Mouse (Mus musculus): ENCODE data around the gene Gdf10. TPM values are rescaled to one million over a fixed set of nuclear protein-coding genes. Genes with fewer than 3 reads are reported as not detected.

Gene Gdf10
- polyA plus RNA-seq, 1 experiment from 2014 or later, result 7.1 TPM

DNA sequence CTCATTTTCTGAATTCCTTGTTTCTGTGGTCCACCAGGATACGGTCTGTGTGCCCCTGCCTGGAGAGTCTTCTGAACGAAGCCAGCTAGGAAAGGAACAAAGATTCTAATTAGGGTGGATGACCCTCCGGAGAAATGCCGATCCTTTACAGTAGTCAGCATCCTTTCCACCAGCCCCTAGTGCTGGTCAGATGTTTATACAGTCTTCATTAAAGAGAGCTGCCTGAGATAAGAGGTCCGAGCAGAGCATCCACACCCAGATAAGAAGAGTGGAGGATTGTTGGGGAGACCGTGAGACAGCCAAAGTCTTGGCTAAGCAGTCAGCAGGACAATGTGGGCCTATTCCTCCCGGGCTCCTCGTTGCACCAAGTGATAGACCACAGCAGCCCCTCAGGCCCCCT is 17.4 kb downstream of the Gdf10 start, which contains the start of gene Gdf2:
Gdf2 (plus strand) TSS at position 301 of the 400 bp plus-strand sequence.
- ATAC-seq (replicated peaks; ENCODE audit: insufficient number of reproducible peaks, insufficient read depth, low FRiP score, low read depth), result 0 out of 2 replicates have a peak, but pooled peaks have one; percentile 31
- H3K9ac ChIP-seq, result no peak within 1 kb of the TSS
- no peak within 1 kb of the TSS for H3K4me2 ChIP-seq

DNA sequence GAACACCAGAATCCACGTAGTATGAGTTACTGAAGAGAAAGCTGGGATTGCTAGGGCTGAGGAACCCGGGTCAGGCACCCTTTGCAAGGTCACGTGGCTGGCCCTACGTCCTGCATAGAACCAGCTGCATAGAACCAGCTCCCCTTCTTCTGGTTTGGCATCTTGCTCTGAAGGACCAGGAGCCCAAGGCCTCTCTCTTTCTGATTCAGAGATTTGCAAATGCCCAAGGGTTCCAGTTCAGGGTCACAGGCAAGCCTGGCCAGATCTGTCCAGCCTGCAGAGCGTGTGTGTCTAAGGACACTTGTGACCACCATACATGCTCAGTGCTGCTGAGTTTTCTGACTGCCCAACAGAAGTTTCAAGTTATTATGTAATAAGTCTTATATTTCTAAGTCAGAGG is 18.8 kb downstream of the Gdf10 start:
- no peak for ATAC-seq (replicated peaks; ENCODE audit: insufficient number of reproducible peaks, insufficient read depth, low FRiP score, low read depth)
- Histone ChIP-seq H3K4me3 (no peak overlapping the region), H3K4me1 (replicated peaks) (peaks cover 4% of the 10 kb centered on the region), H3K9ac (no peak overlapping the region), H3K36me3 (no peaks in the 10 kb centered on the region), H3K27ac (no peak overlapping the region), H3K4me2 (no peak overlapping the region), H3K9me3 (replicated peaks) (no peaks in the 10 kb centered on the region), H3K27me3 (peaks cover 4% of the 10 kb centered on the region)
- 63% methylated on average over 5 of the region's 5 CpGs for WGBS

More for the DNA sequence above, 17.4 kb downstream of the Gdf10 start, which contains the start of gene Gdf2:
- Histone ChIP-seq H3K27me3 (peaks cover 6% of the 10 kb centered on the region), H3K27ac (no peak within 1 kb of the TSS), H3K4me3 (no peak within 1 kb of the TSS), H3K36me3 (no peaks in the 10 kb centered on the region), H3K4me1 (replicated peaks) (peaks cover 4% of the 10 kb centered on the region), H3K9me3 (replicated peaks) (no peaks in the 10 kb centered on the region)
- WGBS, result 28% methylated on average over 8 of the region's 8 CpGs

DNA sequence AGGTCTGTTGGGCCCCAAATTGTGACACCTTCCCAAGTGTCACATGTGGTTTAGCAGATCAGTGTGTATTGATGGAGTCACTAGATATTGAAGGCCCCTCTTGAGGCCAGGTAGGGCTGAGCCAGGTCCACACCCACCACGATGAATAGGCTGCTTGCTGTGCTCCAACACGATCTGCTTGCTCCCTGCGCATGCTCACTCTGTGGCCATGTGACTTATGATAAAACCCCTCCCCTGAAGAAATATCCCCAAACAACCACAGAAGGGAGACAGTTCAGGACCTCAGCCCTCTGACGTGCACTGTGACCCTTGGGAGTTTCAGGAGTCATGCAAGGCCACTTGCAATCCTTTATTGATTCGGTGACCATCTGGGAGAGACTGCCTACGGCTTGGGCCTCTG is 22.7 kb downstream of the Gdf10 start:
- WGBS, result 69% methylated on average over 6 of the region's 6 CpGs
- Histone ChIP-seq H3K9me3 (replicated peaks) (no peaks in the 10 kb centered on the region), H3K4me2 (no peak overlapping the region), H3K36me3 (no peaks in the 10 kb centered on the region), H3K27ac (no peak overlapping the region), H3K4me1 (replicated peaks) (no peaks in the 10 kb centered on the region), H3K27me3 (no peaks in the 10 kb centered on the region; the same call in none of the 2 replicates), H3K4me3 (no peak overlapping the region), H3K9ac (no peak overlapping the region)
- no peak for ATAC-seq (replicated peaks; ENCODE audit: insufficient number of reproducible peaks, insufficient read depth, low FRiP score, low read depth)

- Histone ChIP-seq H3K9me3 (replicated peaks) (no peaks in the 10 kb centered on the region), H3K27me3 (no peaks in the 10 kb centered on the region; the same call in 1 of the 2 replicates), H3K9ac (no peak overlapping the region), H3K36me3 (no peaks in the 10 kb centered on the region), H3K4me3 (no peak overlapping the region), H3K4me2 (no peak overlapping the region), H3K4me1 (replicated peaks) (no peaks in the 10 kb centered on the region), H3K27ac (no peak overlapping the region)
- WGBS, result 54% methylated on average over 6 of the region's 6 CpGs
- no peak for ATAC-seq (replicated peaks; ENCODE audit: insufficient number of reproducible peaks, insufficient read depth, low FRiP score, low read depth)
These were observed 29.0 kb downstream of the Gdf10 start for GRCm38 (mm10) chr14:33952233-33952981.

DNA sequence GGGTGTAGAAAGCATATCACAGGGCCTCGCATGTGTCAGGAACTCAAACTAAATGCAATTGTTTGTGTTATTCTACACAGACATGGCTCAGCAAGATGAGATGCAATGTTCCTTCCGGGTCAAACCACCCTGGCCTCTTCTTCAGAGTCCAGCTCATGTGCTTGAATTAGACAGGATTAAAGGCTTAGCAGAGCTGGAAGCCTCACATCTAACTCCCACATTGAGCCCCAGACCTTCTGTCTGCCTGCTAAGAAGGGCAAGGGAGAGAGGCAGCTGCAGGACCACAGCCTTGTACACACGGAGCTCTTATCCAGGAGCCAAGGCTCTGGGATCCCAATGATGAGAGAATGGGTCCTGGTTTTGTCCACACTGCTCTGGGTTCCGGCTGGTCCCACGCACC is 30.4 kb downstream of the Gdf10 start, which contains the start of gene Rbp3:
Rbp3 (plus strand) TSS at position 243 of the 400 bp plus-strand sequence.
- Histone ChIP-seq H3K4me2 (no peak within 1 kb of the TSS), H3K9ac (no peak within 1 kb of the TSS), H3K4me3 (no peak within 1 kb of the TSS), H3K27ac (no peak within 1 kb of the TSS), H3K36me3 (no peaks in the 10 kb centered on the region), H3K4me1 (replicated peaks) (peaks cover 5% of the 10 kb centered on the region), H3K27me3 (no peaks in the 10 kb centered on the region; the same call in 1 of the 2 replicates), H3K9me3 (replicated peaks) (no peaks in the 10 kb centered on the region)
- 81% methylated on average over 5 of the region's 5 CpGs for WGBS
- no peak for ATAC-seq (replicated peaks; ENCODE audit: insufficient number of reproducible peaks, insufficient read depth, low FRiP score, low read depth)

DNA sequence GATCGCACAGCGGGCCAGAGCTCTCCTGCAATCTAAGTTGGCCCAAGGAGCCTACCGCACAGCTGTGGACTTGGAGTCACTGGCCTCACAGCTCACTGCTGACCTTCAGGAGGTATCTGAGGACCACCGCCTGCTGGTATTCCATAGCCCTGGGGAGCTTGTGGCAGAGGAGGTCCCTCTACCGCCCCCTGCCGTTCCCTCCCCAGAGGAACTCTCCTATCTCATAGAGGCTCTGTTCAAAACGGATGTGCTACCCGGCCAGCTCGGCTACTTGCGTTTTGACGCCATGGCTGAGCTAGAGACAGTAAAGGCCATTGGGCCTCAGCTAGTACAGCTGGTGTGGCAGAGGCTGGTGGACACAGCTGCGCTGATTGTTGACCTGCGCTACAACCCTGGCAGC is 32.7 kb downstream of the Gdf10 start:
- Histone ChIP-seq H3K9ac (no peak overlapping the region), H3K9me3 (replicated peaks) (no peaks in the 10 kb centered on the region), H3K4me2 (no peak overlapping the region), H3K27me3 (no peaks in the 10 kb centered on the region; the same call in 1 of the 2 replicates), H3K27ac (no peak overlapping the region), H3K36me3 (no peaks in the 10 kb centered on the region), H3K4me3 (no peak overlapping the region), H3K4me1 (replicated peaks) (peaks cover 10% of the 10 kb centered on the region)
- no peak for ATAC-seq (replicated peaks; ENCODE audit: insufficient number of reproducible peaks, insufficient read depth, low FRiP score, low read depth)
- 70% methylated on average over 13 of the region's 13 CpGs for WGBS

DNA sequence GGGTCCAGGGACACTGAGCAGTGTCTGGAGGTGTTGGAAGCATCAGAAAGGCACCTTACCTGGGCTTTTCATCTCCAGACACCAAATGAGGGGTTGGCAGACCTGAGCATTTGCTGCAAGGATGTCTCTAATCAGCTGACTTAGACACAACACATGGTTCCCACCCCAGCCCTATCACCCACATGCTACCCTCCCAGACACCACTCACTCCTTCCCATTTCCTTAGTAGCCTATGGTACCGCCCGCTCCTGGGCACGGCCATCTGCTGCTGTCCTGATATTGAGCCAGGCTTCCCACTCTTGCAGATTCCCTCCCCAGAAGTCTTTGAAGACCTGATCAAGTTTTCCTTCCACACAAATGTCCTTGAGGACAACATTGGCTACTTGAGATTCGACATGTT is 34.8 kb downstream of the Gdf10 start:
- Histone ChIP-seq H3K9me3 (replicated peaks) (no peaks in the 10 kb centered on the region), H3K27ac (no peak overlapping the region), H3K4me1 (replicated peaks) (peaks cover 10% of the 10 kb centered on the region), H3K27me3 (no peaks in the 10 kb centered on the region; the same call in 1 of the 2 replicates), H3K36me3 (no peaks in the 10 kb centered on the region), H3K9ac (no peak overlapping the region), H3K4me3 (no peak overlapping the region), H3K4me2 (no peak overlapping the region)
- 56% methylated on average over 4 of the region's 4 CpGs for whole genome bisulfite sequencing
- no peak for ATAC-seq (replicated peaks; ENCODE audit: insufficient number of reproducible peaks, insufficient read depth, low FRiP score, low read depth)

DNA sequence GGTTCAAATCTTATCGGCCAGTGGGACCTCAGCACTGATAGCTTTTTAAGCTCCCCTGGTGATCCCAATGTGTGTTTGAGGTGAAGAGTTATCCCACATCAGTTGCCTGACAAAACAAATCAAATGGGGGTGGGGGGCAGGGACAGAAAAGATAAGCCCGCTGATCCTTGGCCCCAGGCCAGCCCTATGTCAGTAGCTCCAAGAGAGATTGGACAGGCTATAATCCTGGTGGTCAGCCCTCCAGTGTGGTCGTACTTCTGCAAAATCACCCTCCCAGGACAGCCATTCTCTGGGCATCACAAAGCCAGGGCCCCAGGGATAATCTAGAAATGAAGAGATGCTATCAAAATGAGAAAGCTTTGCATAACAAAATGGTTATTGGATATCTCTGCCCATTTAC is 35.5 kb downstream of the Gdf10 start:
- Histone ChIP-seq H3K4me1 (replicated peaks) (peaks cover 10% of the 10 kb centered on the region), H3K27me3 (no peaks in the 10 kb centered on the region; the same call in 1 of the 2 replicates), H3K4me2 (no peak overlapping the region), H3K9ac (no peak overlapping the region), H3K9me3 (replicated peaks) (no peaks in the 10 kb centered on the region), H3K27ac (no peak overlapping the region), H3K36me3 (no peaks in the 10 kb centered on the region), H3K4me3 (no peak overlapping the region)
- no peak for ATAC-seq (replicated peaks; ENCODE audit: insufficient number of reproducible peaks, insufficient read depth, low FRiP score, low read depth)
- WGBS, result 8% methylated on average over 3 of the region's 3 CpGs

GRCm38 (mm10) chr14:33959341-33959740 is 36.0 kb downstream of the Gdf10 start:
- Histone ChIP-seq H3K36me3 (no peaks in the 10 kb centered on the region), H3K9me3 (replicated peaks) (no peaks in the 10 kb centered on the region), H3K9ac (no peak overlapping the region), H3K4me3 (no peak overlapping the region), H3K27ac (no peak overlapping the region), H3K27me3 (no peaks in the 10 kb centered on the region; the same call in 1 of the 2 replicates), H3K4me2 (no peak overlapping the region), H3K4me1 (replicated peaks) (peaks cover 10% of the 10 kb centered on the region)
- no peak for ATAC-seq (replicated peaks; ENCODE audit: insufficient number of reproducible peaks, insufficient read depth, low FRiP score, low read depth)
- WGBS, result 7% methylated on average over 9 of the region's 9 CpGs

DNA sequence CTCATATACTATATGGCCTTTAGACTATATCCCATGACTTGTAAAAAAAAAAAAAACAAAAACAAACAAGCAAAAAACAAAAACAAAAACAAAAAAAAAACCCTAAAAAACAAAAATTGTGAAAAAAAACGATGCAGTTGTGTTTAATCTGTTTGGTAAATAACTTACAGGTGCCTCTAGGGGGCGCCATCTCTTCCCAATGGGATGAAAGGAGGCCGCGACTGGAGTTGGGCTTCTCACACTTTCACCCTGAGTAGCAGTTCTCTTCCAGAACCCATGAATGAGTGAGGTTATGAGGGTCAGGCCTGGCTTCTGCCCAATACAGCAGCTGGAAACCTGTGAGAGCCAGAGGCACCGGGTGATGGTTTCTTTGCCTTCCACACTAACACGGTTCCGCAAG is 42.3 kb downstream of the Gdf10 start:
- Histone ChIP-seq H3K4me1 (replicated peaks) (no peaks in the 10 kb centered on the region), H3K36me3 (no peaks in the 10 kb centered on the region), H3K27me3 (no peaks in the 10 kb centered on the region), H3K4me2 (no peak overlapping the region), H3K4me3 (no peak overlapping the region), H3K9ac (no peak overlapping the region), H3K27ac (no peak overlapping the region), H3K9me3 (replicated peaks) (no peaks in the 10 kb centered on the region)
- no peak for ATAC-seq (replicated peaks; ENCODE audit: insufficient number of reproducible peaks, insufficient read depth, low FRiP score, low read depth)
- WGBS, result 64% methylated on average over 7 of the region's 7 CpGs

DNA sequence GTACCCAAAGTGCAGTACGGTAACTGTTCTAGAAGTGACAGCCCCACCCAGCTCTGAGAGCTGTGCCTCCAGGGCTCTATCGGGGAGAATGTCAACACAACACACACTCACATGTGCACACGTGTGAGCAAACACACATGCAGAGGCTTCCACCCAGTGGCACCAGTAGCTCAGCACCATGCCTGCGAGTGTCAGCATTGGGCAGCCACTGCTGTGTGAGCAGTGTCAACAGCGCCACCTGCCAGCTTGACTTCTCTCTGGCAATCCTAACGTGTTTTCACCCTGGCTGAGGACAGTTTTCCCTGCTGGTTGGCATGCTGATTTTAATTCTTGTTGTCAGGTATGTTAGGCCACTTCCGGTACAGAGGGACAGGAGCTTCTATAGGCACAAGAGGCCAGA is 49.3 kb downstream of the Gdf10 start:
- no peaks in the 10 kb centered on the region for H3K9me3 ChIP-seq (replicated peaks)
- no peak for ATAC-seq (replicated peaks; ENCODE audit: insufficient number of reproducible peaks, insufficient read depth, low FRiP score, low read depth)
- H3K27me3 ChIP-seq, result no peaks in the 10 kb centered on the region
- H3K36me3 ChIP-seq, result no peaks in the 10 kb centered on the region
- H3K4me2 ChIP-seq, result no peak overlapping the region
- 46% methylated on average over 7 of the region's 7 CpGs for WGBS
- H3K4me3 ChIP-seq, result no peak overlapping the region
- no peaks in the 10 kb centered on the region for H3K4me1 ChIP-seq (replicated peaks)
- no peak overlapping the region for H3K27ac ChIP-seq
- H3K9ac ChIP-seq, result no peak overlapping the region

GRCm38 (mm10) chr14:33974752-33975151 is 51.4 kb downstream of the Gdf10 start:
- H3K9ac ChIP-seq, result no peak overlapping the region
- H3K4me3 ChIP-seq, result no peak overlapping the region
- ATAC-seq (replicated peaks; ENCODE audit: insufficient number of reproducible peaks, insufficient read depth, low FRiP score, low read depth), result no peak
- peaks cover 12% of the 10 kb centered on the region; the same call in 1 of the 2 replicates for H3K27me3 ChIP-seq
- 68% methylated on average over 5 of the region's 5 CpGs for WGBS
- no peaks in the 10 kb centered on the region for H3K9me3 ChIP-seq (replicated peaks)
- peaks cover 4% of the 10 kb centered on the region for H3K4me1 ChIP-seq (replicated peaks)
- no peaks in the 10 kb centered on the region for H3K36me3 ChIP-seq
- no peak overlapping the region for H3K27ac ChIP-seq
- no peak overlapping the region for H3K4me2 ChIP-seq
